Mouse (Mus musculus) hindbrain, embryonic 12.5 days (tissue): ENCODE results near the gene Rangap1. TPM values are rescaled to one million over a fixed set of nuclear protein-coding genes. Genes with fewer than 3 reads are reported as not detected.
A peak's percentile ranks its signal among the peaks of the same experiment; 100 is the strongest.
"Not testable (repeated sequence)": the region's sequence is repeated elsewhere in the genome, so short reads cannot be mapped to it uniquely, and the experiment has no call there.

Source experiments
- ATAC-seq: fragments of 200-750 bp; cut with Nextera tagmentation; 2 replicates; pipeline ENCODE4 v1.8.0; 2017; ENCODE audit warnings: moderate TSS enrichment; ENCODE audit not compliant: low FRiP score
- H3K27ac ChIP-seq: fragments of 300-500 bp; sonication (generic); 2 replicates; pipeline ENCODE4 v1.5.1; 2016; ENCODE audit warnings: mild to moderate bottlenecking
- H3K27me3 ChIP-seq: fragments of 300-500 bp; sonication (generic); 2 replicates; pipeline ENCODE4 v1.6.1; 2016; ENCODE audit warnings: mild to moderate bottlenecking
- H3K36me3 ChIP-seq: fragments of 300-500 bp; sonication (generic); 2 replicates; pipeline ENCODE4 v1.6.1; 2016; ENCODE audit warnings: mild to moderate bottlenecking
- H3K4me1 ChIP-seq: fragments of 300-500 bp; sonication (generic); 2 replicates; pipeline ENCODE4 v1.6.1; 2016
- H3K4me2 ChIP-seq: fragments of 300-500 bp; sonication (generic); replicated peaks from 2 replicates; pipeline ENCODE4 v1.6.1; 2016; ENCODE audit warnings: mild to moderate bottlenecking
- H3K4me3 ChIP-seq: fragments of 300-500 bp; sonication (generic); 2 replicates; pipeline ENCODE4 v1.5.1; 2016; ENCODE audit warnings: mild to moderate bottlenecking
- H3K9ac ChIP-seq: fragments of 300-500 bp; sonication (generic); 2 replicates; pipeline ENCODE4 v1.6.1; 2016; ENCODE audit warnings: mild to moderate bottlenecking, moderate library complexity
- H3K9me3 ChIP-seq: fragments of 300-500 bp; sonication (generic); replicated peaks from 2 replicates; pipeline ENCODE4 v1.6.1; 2016; ENCODE audit warnings: mild to moderate bottlenecking
- WGBS: fragments of 180-500 bp; shearing (Covaris S2); methylation state at CpG from one replicate; pipeline ENCODE4 v1.1.7; 2016; 5-methylcytosine and 5-hydroxymethylcytosine counted together
- polyA plus RNA-seq: library from polyadenylated mRNA; unstranded; fragments of >200 nt; fragmentation: Nextera tagmentation; extraction: Ambion mirVana; gene quantifications from 2 replicates; pipeline ENCODE4 v1.2.1, GENCODE M21; 2016

Gene Rangap1
- polyA plus RNA-seq, 1 experiment from 2014 or later, result 131 TPM

DNA sequence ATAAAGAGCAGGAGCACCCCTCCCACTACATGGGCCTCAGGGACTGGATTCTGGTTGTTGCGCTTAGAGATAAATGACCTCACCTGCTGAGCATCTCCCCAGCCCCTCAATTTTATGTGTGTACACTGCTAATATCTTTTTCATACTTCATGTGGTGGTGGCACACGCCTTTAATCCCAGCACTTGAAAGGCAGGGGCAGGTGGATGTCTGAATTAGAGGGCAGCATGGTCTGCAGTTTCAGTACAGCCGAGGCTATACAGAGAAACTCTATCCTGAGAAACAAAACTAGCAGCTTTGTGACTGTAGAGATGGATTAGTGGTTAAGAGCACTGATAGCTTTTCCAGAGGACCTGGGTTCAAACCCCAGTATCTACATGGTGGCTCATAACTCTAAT lies 42.2 kb downstream of the Rangap1 start:
- Histone ChIP-seq H3K9me3 (no peaks in the 10 kb centered on the region), H3K36me3 (peaks cover 50% of the 10 kb centered on the region), H3K4me2 (no peak overlapping the region), H3K27me3 (no peaks in the 10 kb centered on the region), H3K4me3 (no peak overlapping the region), H3K27ac (no peak overlapping the region), H3K9ac (no peak overlapping the region), H3K4me1 (no peaks in the 10 kb centered on the region)
- ATAC-seq, result no peak
- 88% methylated on average over 3 of the region's 3 CpGs for WGBS

DNA sequence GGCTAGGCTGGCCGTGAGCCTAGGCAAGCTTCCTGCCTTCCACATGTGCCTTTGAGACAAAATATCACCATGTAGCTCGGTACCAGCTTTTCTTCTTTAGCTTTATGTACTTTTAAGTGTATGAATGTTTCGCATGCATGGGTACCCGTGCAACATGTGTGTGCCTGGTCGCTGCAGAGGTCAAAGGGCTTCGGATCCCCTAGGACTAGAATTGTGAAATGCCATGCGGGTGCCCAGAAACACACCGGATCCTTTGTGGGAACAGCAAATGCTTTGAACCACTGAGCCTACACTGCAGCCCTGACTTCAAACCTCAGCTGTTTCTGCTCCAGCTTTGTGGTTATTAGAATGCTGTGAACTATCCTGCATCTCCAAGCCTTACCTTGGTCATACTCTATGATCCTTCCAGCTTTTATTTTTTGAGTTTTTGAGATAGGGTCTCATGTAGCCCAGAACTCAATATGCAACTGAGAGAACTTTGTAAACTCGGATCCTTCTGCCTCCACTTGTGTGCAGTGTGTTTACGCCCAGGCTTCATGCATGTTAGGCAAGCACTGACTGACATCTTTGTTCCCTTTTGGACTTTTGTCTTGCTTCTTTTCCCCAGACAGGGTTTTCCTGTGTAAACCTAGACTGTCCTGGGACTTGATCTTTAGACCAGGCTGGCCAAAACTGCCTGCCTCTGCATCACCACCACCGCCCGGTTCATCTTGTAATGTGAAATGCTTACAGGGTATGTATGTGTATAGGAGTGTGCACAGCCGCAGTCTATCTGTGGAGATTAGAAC lies 42.8 kb downstream of the Rangap1 start:
- Histone ChIP-seq H3K36me3 (peaks cover 44% of the 10 kb centered on the region), H3K27me3 (no peaks in the 10 kb centered on the region), H3K27ac (no peak overlapping the region), H3K9me3 (no peaks in the 10 kb centered on the region), H3K4me3 (no peak overlapping the region), H3K4me1 (no peaks in the 10 kb centered on the region), H3K9ac (no peak overlapping the region), H3K4me2 (no peak overlapping the region)
- 88% methylated on average over 13 of the region's 13 CpGs for WGBS
- ATAC-seq, result no peak

DNA sequence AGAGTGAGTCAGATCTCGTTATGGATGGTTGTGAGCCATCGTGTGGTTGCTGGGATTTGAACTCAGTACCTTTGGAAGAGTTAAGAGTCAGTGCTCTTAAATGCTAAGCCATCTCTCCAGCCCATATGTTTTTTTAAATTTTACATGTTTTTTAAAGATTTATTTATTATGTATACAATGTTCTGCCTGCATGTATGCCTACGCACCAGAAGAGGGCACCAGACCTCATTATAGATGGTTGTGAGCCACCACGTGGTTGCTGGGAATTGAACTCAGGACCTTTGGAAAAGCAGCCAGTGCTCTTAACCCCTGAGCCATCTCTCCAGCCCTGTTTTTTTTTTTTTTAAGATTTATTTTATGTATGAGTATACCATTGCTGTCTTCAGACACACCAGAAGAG lies 44.0 kb downstream of the Rangap1 start:
- WGBS, result 83% methylated on average over 4 of the region's 4 CpGs
- H3K4me3 ChIP-seq, H3K9ac ChIP-seq, H3K9me3 ChIP-seq, H3K27ac ChIP-seq, H3K4me1 ChIP-seq, H3K4me2 ChIP-seq, H3K27me3 ChIP-seq, ATAC-seq: not testable (repeated sequence)
- H3K36me3 ChIP-seq, result peaks cover 35% of the 10 kb centered on the region

DNA sequence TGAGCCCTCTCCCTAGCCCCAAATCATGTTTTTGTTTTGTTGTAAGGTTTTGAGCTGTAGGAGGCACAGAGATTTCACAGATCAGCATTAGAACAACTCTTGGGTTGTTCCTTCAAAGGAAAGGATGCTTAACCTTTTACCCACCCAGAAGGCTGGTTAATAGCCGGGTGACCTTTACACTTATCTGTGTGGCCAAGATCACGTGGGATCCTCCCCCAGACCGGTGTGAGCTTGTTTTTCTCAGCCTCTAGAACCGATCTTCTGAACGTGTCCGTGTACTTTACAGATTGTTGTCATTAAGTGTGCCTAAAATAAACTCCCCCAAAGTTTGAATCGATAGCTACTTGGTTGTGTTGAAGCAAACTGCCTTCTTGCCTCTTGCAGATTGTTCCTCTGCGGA lies 44.7 kb downstream of the Rangap1 start:
- ATAC-seq, result no peak
- Histone ChIP-seq H3K9ac (no peak overlapping the region), H3K9me3 (no peaks in the 10 kb centered on the region), H3K4me3 (no peak overlapping the region), H3K27ac (no peak overlapping the region), H3K4me1 (no peaks in the 10 kb centered on the region), H3K27me3 (peaks cover 7% of the 10 kb centered on the region), H3K36me3 (peaks cover 28% of the 10 kb centered on the region), H3K4me2 (no peak overlapping the region)
- WGBS, result 85% methylated on average over 8 of the region's 8 CpGs

DNA sequence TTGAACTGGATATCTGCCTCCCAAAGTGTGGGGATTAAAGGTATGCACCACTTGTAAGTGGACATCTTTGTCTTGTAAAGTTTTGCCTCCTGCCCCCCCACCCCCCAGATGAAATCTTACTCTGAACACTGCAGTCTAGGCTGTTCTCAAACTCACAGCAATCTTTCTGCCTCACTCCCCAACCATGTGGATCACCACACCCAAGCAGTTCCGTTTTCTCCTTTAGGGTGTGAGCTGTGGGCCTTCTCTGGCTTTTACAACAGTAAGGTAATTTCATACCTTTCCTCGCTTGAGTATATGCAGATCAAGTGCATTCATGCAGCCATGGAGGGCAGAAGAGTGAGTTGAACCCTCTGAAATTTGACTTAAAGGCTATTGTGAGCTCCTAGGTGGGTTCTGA lies 45.2 kb downstream of the Rangap1 start:
- peaks cover 12% of the 10 kb centered on the region for H3K27me3 ChIP-seq
- no peak overlapping the region for H3K4me2 ChIP-seq
- no peak for ATAC-seq
- H3K36me3 ChIP-seq, result peaks cover 23% of the 10 kb centered on the region
- H3K9me3 ChIP-seq, result no peaks in the 10 kb centered on the region
- no peak overlapping the region for H3K9ac ChIP-seq
- H3K4me1 ChIP-seq, result no peaks in the 10 kb centered on the region
- H3K27ac ChIP-seq, result no peak overlapping the region
- WGBS, result 76% methylated on average over 2 of the region's 2 CpGs
- no peak overlapping the region for H3K4me3 ChIP-seq

DNA sequence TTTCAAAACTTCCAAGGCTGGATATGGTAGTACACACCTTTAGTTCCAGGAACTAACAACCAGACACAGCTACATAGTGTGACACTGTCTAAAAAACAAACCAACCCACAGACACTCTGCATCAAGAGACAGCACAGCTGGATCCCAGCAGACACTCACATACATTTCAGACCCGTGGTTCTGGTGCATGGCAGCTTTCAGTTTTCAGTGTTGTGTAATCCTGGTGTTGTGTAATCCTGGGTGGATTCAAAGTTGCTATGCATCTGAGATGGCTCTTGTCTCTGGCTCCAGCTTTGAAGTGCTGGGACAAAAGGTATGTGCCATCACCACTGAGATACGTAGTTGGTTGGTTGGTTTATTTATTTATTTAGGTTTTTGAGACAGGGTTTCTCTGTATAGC lies 46.8 kb downstream of the Rangap1 start:
- H3K4me1 ChIP-seq, result peaks cover 12% of the 10 kb centered on the region
- WGBS, result 76% methylated on average over 2 of the region's 2 CpGs
- no peak for ATAC-seq
- no peak overlapping the region for H3K27ac ChIP-seq
- no peak overlapping the region for H3K4me3 ChIP-seq
- no peak overlapping the region for H3K9ac ChIP-seq
- H3K27me3 ChIP-seq, result peaks cover 28% of the 10 kb centered on the region
- peaks cover 7% of the 10 kb centered on the region for H3K36me3 ChIP-seq
- H3K4me2 ChIP-seq, result no peak overlapping the region
- H3K9me3 ChIP-seq, result no peaks in the 10 kb centered on the region

DNA sequence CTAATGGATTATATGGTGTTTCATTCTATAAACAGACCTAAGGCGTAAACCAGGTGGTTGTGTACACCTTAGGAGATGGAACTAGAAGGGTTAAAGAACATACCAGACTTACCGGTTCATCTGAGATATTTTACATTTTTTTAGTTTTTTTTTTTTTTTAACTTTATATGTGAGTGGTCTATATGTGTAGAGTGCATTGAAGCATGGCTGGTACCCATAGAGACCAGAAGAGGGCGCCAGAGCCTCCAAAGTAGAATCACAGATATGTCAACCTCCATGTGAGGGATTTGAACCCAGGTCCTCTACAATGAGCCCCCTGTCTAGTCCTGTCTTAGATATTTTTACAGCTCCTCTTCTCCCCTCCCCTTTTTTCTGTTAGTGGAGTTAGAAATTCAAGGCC lies 47.5 kb downstream of the Rangap1 start:
- WGBS, result 47% methylated on average over 3 of the region's 3 CpGs
- H3K4me2 ChIP-seq, result no peak overlapping the region
- H3K9ac ChIP-seq, result no peak overlapping the region
- no peaks in the 10 kb centered on the region for H3K9me3 ChIP-seq
- no peak overlapping the region for H3K4me3 ChIP-seq
- H3K27me3 ChIP-seq, result peaks cover 35% of the 10 kb centered on the region
- no peak overlapping the region for H3K27ac ChIP-seq
- H3K4me1 ChIP-seq, result peaks cover 15% of the 10 kb centered on the region
- peaks cover under 1% of the 10 kb centered on the region; the same call in 1 of the 2 replicates for H3K36me3 ChIP-seq
- no peak for ATAC-seq

DNA sequence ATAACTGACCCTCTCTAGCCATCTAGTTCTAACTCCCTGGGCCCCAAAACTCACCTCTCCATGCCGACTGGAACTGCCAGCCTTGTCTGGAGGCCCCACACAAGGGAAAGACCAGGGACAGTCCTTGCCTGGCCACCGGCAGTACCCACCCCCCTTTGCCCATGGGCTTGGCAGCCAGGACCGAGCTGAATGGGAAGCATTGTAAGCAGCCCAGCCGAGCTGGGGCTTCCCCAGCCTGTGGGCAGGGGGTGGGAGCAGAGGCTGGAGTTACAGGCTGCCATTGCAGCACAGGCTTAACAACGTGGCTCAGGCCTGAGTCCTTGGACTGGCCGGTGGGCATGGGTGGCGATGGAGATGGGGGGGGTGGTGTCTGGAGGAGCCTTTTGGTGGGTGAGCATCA lies 48.2 kb downstream of the Rangap1 start, which contains the start of gene Chadl:
Gene Chadl, minus strand, starts transcription at position 113 of the 400 bp plus-strand sequence.
- no peak for ATAC-seq
- no peaks in the 10 kb centered on the region for H3K36me3 ChIP-seq
- peaks cover 42% of the 10 kb centered on the region for H3K27me3 ChIP-seq
- H3K4me2 ChIP-seq, result peak within 1 kb of the TSS; percentile 6; the same call in 1 of the 2 replicates
- 0 out of 2 replicates have a peak within 1 kb of the TSS, but pooled peaks have one; percentile 24 for H3K9ac ChIP-seq
- peaks cover 15% of the 10 kb centered on the region for H3K4me1 ChIP-seq
- H3K4me3 ChIP-seq, result no peak within 1 kb of the TSS
- no peaks in the 10 kb centered on the region for H3K9me3 ChIP-seq
- 58% methylated on average over 7 of the region's 7 CpGs for WGBS
- H3K27ac ChIP-seq, result no peak within 1 kb of the TSS

DNA sequence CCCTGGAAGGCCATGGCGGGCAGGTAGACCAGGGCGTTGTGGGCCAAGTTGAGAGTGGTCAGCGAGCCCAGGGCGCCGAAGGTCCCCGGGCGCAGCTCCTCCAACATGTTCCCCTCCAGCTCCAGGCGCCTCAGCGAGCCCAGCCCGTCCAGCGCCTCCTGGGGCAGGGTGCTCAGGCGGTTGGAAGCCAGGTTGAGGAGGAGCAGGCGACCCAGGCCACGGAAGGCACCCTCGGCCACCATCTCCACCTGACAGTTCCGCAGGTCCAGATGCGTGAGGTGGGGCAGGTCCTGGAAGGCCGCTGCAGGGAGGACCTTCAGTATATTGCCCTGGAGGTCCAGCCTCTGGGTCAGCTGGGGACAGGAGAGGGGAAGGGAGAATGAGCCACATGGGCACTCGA lies 50.4 kb downstream of the Rangap1 start:
- no peaks in the 10 kb centered on the region; the same call in 1 of the 2 replicates for H3K36me3 ChIP-seq

DNA sequence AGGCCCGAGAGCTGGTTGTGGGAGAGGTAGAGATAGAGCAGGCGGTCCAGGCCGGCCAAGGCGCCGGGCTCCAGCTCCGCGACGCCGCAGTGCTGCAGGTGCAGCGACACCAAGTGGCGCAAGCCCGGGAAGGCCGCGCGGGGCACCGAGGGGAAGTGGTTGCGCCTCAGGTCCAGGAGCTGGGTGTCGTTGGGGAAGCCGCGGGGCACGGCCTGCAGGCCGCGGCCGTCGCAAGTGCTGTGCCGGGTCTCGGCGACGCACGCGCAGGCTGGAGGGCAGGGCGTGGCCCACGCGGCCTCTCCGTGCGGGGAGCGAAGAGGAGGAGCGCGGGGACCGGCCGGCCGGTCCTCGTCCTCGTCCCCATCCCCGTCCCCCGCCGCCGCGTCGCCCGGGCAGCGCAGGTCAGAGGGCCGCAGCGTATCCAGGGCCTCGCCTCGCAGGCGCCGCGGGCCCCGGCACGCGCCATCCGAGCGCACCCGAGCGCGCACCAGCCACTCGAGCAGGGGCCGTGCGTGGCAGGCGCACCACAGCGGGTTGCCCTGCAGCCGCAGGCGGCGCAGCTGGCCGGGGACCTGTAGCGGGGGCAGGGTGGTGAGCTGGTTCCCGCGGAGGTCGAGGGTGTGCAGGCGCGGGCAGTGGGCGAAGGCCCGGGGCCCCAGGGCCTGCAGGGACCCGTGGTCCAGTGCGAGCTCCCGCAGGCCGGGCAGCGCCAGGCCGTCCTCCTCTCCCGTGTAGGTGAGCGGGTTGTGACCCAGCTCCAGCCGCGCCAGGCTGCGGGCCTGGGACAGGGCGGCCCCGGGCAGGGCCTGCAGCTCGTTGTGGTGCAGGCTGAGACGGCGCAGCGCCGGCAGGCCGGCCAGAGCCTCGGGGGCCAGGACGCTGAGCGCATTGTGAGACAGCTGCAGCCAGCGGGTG lies 51.1 kb downstream of the Rangap1 start:
- Histone ChIP-seq H3K4me3 (peak overlapping the region; percentile 56), H3K4me2 (peak overlapping the region; percentile 97), H3K4me1 (peaks cover 15% of the 10 kb centered on the region), H3K27me3 (peaks cover 49% of the 10 kb centered on the region), H3K9me3 (no peaks in the 10 kb centered on the region), H3K9ac (peak overlapping the region; percentile 68), H3K36me3 (no peaks in the 10 kb centered on the region; the same call in 1 of the 2 replicates), H3K27ac (no peak overlapping the region; the same call in 1 of the 2 replicates)
- WGBS, result under 1% methylated on average over 99 of the region's 107 CpGs
- peak; percentile 78 for ATAC-seq

More for the DNA sequence above, 50.4 kb downstream of the Rangap1 start:
- H3K4me1 ChIP-seq, result peaks cover 15% of the 10 kb centered on the region
- H3K9ac ChIP-seq, result peak overlapping the region; percentile 68
- H3K4me3 ChIP-seq, result peak overlapping the region; percentile 56
- H3K27ac ChIP-seq, result no peak overlapping the region
- H3K4me2 ChIP-seq, result peak overlapping the region; percentile 97
- WGBS, result 27% methylated on average over 19 of the region's 19 CpGs
- peak; percentile 16; the same call in 1 of the 2 replicates for ATAC-seq
- H3K27me3 ChIP-seq, result peaks cover 49% of the 10 kb centered on the region
- no peaks in the 10 kb centered on the region for H3K9me3 ChIP-seq

DNA sequence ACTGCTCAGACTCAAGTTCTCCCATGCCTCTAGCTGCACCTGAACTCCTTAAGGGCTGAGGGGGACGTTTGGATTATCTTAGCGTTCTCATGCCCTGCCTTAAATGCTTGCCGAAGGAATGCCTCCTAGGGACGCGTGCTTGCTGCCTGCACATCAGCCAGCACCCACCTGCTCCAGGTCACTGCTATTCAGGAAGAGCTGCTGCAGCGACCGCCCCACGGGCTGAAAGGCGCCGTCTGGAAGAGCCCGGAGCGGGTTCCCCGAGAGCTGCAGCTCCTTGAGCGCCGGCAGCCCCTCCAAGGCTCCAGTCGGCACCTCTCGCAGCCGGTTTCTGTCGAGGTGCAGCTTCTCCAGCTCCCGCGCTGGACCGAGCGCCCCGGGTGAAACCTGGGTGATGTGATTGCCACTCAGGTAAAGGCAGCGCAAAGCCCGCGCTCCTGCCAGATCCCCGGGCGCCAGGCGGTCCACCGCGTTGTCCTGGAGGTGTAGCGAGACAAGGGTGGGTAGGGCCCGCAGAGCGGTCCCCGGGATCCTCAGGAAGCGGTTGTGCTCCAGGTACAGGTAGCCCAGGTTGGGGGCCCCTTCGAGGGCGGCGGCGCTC lies 51.9 kb downstream of the Rangap1 start:
- WGBS, result 4% methylated on average over 41 of the region's 41 CpGs
- Histone ChIP-seq H3K27me3 (peaks cover 49% of the 10 kb centered on the region), H3K36me3 (peaks cover 4% of the 10 kb centered on the region), H3K9ac (peak overlapping the region; percentile 68), H3K27ac (no peak overlapping the region), H3K4me1 (peaks cover 15% of the 10 kb centered on the region), H3K4me2 (peak overlapping the region; percentile 97), H3K9me3 (no peaks in the 10 kb centered on the region), H3K4me3 (peak overlapping the region; percentile 56)
- ATAC-seq, result peak; percentile 11; the same call in 1 of the 2 replicates

DNA sequence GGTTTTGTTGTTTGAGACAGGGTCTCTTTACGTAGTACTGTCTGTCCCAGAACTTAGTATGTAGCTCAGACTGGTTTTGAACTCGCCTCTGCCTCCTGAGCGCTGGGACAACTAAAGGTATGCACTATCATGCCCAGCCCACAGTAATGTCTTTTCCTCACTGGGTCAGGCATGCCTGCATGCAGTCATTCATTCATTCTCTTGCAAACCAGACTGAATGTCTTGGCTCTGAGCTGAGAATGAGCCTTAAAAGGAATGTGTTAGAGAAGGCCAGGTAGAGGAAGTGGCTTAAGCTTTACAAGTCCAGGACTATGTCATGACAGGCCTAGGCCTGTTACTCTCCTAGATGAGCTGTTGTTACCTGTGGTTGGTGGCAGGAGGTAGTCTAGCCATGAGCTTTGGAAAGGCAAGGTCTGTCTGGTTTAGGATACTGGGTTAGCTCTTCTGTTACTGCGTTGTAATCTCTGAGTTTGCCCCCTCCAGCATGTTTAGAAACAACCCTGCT lies 65.0 kb downstream of the Rangap1 start:
- H3K9me3 ChIP-seq, result no peaks in the 10 kb centered on the region
- 98% methylated on average over 4 of the region's 4 CpGs for WGBS
- no peak overlapping the region for H3K27ac ChIP-seq
- no peak for ATAC-seq
- no peaks in the 10 kb centered on the region for H3K27me3 ChIP-seq
- H3K4me1 ChIP-seq, result no peaks in the 10 kb centered on the region
- H3K4me2 ChIP-seq, result no peak overlapping the region
- H3K4me3 ChIP-seq, result no peak overlapping the region
- H3K36me3 ChIP-seq, result peaks cover 80% of the 10 kb centered on the region
- H3K9ac ChIP-seq, result no peak overlapping the region
